Mouse (Mus musculus): Measurements from ENCODE around the gene Ypel4. TPM values are rescaled to one million over a fixed set of nuclear protein-coding genes. Genes with fewer than 3 reads are reported as not detected.

Gene Ypel4
- polyA plus RNA-seq (2015; fragmentation: Illumina TruSeq; extraction: RNeasy Lipid Tissue Mini Kit (QIAGEN cat#74804); ENCODE audit: insufficient read depth, low replicate concordance) = 15.9 TPM

DNA sequence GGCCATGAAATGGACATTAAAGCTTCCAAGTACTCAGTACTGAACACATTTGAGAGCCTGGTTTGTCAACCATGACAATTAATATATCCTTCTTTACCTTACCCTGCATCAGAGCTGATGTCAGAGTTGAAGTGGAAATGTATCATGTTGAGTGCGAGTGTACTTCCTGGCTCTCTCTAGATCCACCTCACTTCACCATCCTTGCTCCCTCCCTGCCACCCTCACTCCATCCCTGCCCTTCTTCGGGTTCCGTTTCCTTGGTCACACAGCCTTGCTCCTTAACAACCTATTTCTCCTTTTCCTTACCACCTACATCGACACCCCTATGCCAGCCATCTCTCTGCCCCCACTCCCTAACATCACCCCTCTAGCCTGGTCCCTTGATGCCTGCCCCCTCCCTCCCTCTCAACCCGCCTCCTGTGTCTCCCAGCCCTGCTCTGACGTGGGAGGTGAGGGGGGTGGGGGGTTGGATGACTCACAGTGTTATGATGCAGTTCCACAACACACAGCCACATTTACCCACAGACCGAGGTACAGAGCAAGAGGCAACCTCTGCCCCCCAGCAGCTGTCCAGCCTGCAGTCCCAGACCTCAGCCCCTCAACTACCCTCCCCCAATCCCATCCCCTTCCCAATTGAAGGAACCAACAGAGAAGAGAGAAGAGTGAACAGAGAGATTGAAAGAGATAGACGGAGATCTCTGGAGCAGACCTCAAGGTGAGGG is at the start of gene Ypel4:
Gene Ypel4 (plus strand): TSS at position 480 of the 722 bp plus-strand sequence.

DNA sequence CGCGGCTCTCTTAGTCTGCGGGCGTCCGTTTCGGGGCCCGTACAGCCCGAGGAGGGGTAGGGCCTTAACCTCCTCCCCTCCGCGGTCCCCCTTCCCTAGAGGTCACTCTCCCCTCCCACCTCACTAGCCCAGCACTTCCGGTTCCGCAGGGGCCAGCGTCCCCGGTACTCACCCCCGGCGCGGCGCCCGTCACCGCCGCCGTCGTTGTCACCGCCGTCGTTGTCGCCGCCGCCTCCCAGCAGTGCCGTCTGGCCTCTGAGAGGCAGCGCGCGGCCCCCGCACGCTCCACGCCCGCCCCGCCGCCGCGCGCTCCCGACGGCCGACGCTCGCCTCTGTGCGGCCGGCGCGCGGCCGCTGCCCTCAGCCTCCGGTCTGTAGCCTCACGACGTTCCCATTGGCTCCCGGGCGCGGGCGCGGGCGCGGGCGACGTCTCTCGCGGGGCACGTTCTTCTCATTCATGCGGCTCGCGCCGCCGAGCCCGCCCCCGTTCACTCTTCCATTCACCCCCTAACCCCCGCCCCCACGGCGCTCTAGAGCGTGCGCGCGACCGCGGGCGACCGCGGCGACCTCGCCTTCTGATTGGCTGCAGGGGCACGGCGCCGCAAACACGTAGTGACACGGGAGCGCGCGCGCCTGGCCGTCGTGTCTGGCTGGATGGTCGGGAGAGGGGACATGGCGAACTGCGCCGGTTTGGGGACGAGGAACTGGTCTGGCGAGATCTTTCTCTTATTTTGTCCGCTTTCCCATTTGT is 18.9 kb upstream of the Ypel4 start, which contains the start of gene Zdhhc5:
Gene Zdhhc5 (minus strand): TSS at position 370 of the 751 bp plus-strand sequence.

DNA sequence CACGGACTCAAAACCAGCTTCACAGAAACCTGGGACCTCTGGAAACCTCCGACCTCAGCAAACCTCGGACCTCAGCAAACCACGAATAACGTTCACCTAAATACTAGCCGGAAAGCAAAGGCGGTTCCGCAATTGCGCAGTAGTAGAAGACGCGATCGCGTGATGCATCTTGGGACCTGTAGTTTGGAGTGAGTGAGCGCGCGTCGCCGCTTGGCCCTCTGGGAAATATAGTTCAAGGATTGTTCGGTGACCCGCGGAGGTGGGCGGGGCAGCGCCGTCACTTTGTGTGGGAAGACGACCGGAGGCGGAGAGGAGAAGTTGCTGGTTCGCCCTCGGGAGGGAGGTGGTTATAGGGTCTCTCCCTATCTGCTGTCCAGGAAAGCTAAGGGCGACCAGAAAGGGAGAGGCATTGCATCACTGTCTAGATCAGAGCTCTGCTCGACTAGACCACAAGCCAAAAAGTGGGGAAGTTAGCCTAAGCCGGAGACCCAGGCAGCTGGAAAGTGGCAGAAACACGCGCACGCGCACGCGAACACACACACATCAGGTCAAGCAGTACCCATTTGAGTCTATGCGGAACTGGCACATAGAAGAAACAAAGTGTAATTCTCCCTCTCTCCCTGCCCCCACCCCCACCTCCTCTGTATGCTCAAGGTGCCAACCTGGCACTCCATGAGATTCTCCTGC is 6.5 kb upstream of the Ypel4 start, which contains the start of gene Clp1:
Gene Clp1 (minus strand): TSS at position 179 of the 687 bp plus-strand sequence.

DNA sequence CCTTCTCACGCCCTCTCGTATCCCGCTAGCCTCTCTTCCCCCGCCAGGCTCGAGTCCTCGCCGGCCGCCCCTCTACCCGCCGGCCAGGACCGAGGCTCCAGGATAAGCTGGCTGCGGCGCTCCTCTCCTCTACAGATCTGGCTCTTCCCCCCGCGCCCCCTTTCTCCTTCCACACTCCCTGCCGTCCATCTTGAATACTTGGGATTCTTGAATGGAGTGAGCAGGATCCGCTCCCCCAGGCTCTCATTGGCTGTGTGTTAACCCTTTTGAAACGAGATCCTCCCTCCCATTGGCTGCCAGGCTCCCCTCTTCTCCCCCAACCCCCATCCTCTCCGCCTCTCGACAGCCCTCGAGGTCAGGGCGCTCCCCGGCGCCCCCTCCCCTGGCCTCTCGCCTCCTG is 9.7 kb downstream of the Ypel4 start, which contains the start of gene Gm19426:
Gene Gm19426 (minus strand): TSS at position 95 of the 400 bp plus-strand sequence.

DNA sequence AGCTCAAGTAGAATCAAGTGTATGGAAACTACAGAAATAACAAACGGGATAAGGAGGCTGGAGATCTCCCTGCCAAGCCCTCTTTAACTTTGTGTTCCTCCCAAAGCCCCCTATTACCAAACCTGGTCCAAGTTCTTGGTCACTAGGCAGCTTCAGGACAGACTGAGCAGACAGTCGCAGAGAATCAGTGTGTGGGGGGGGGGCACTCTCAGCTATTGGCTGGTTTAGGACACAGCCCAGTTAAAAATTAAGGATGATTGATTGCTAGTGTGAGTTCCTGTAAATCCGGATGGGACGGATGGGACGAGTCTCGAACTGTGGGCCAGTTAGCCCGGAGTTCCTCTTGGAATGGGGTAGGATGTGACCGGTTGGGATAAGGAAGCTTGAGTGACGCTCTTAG is 41.4 kb downstream of the Ypel4 start, which contains the start of gene Serping1:
Gene Serping1 (minus strand): TSS at position 204 of the 400 bp plus-strand sequence.

Other genes starting within 250 kb of the Ypel4 start
- gene Ctnnd1, start 83.3 kb upstream of the Ypel4 start, polyA plus RNA-seq (2015; fragmentation: Illumina TruSeq; extraction: RNeasy Lipid Tissue Mini Kit (QIAGEN cat#74804); ENCODE audit: insufficient read depth, low replicate concordance) = 54.6 TPM
- gene Btbd18, start 75.0 kb upstream of the Ypel4 start, polyA plus RNA-seq (2015; fragmentation: Illumina TruSeq; extraction: RNeasy Lipid Tissue Mini Kit (QIAGEN cat#74804); ENCODE audit: insufficient read depth, low replicate concordance) = 0.07 TPM
- 34.9 TPM for gene Selenoh, start 63.3 kb upstream of the Ypel4 start, polyA plus RNA-seq (2015; fragmentation: Illumina TruSeq; extraction: RNeasy Lipid Tissue Mini Kit (QIAGEN cat#74804); ENCODE audit: insufficient read depth, low replicate concordance)
- gene Gm28635, start 56.0 kb upstream of the Ypel4 start, polyA plus RNA-seq (2015; fragmentation: Illumina TruSeq; extraction: RNeasy Lipid Tissue Mini Kit (QIAGEN cat#74804); ENCODE audit: insufficient read depth, low replicate concordance) = not detected
- 32.3 TPM for gene Med19, start 55.7 kb upstream of the Ypel4 start, polyA plus RNA-seq (2015; fragmentation: Illumina TruSeq; extraction: RNeasy Lipid Tissue Mini Kit (QIAGEN cat#74804); ENCODE audit: insufficient read depth, low replicate concordance)
- 60.1 TPM for gene Tmx2, start 54.9 kb upstream of the Ypel4 start, polyA plus RNA-seq (2015; fragmentation: Illumina TruSeq; extraction: RNeasy Lipid Tissue Mini Kit (QIAGEN cat#74804); ENCODE audit: insufficient read depth, low replicate concordance)
- gene Zdhhc5, start 18.9 kb upstream of the Ypel4 start, polyA plus RNA-seq (2015; fragmentation: Illumina TruSeq; extraction: RNeasy Lipid Tissue Mini Kit (QIAGEN cat#74804); ENCODE audit: insufficient read depth, low replicate concordance) = 39.7 TPM
- 35.0 TPM for gene Clp1, start 6.7 kb upstream of the Ypel4 start, polyA plus RNA-seq (2015; fragmentation: Illumina TruSeq; extraction: RNeasy Lipid Tissue Mini Kit (QIAGEN cat#74804); ENCODE audit: insufficient read depth, low replicate concordance)
- not detected for gene Gm19426, start 9.6 kb downstream of the Ypel4 start, polyA plus RNA-seq (2015; fragmentation: Illumina TruSeq; extraction: RNeasy Lipid Tissue Mini Kit (QIAGEN cat#74804); ENCODE audit: insufficient read depth, low replicate concordance)
- gene Serping1, start 41.4 kb downstream of the Ypel4 start, polyA plus RNA-seq (2015; fragmentation: Illumina TruSeq; extraction: RNeasy Lipid Tissue Mini Kit (QIAGEN cat#74804); ENCODE audit: insufficient read depth, low replicate concordance) = 159 TPM
- 228 TPM for gene Ube2l6, start 64.8 kb downstream of the Ypel4 start, polyA plus RNA-seq (2015; fragmentation: Illumina TruSeq; extraction: RNeasy Lipid Tissue Mini Kit (QIAGEN cat#74804); ENCODE audit: insufficient read depth, low replicate concordance)
- gene Smtnl1, start 88.6 kb downstream of the Ypel4 start, polyA plus RNA-seq (2015; fragmentation: Illumina TruSeq; extraction: RNeasy Lipid Tissue Mini Kit (QIAGEN cat#74804); ENCODE audit: insufficient read depth, low replicate concordance) = not detected
- 16.9 TPM for gene Timm10, start 92.9 kb downstream of the Ypel4 start, polyA plus RNA-seq (2015; fragmentation: Illumina TruSeq; extraction: RNeasy Lipid Tissue Mini Kit (QIAGEN cat#74804); ENCODE audit: insufficient read depth, low replicate concordance)
- 16.0 TPM for gene Slc43a1, start 104.8 kb downstream of the Ypel4 start, polyA plus RNA-seq (2015; fragmentation: Illumina TruSeq; extraction: RNeasy Lipid Tissue Mini Kit (QIAGEN cat#74804); ENCODE audit: insufficient read depth, low replicate concordance)
- not detected for gene Rtn4rl2, start 152.7 kb downstream of the Ypel4 start, polyA plus RNA-seq (2015; fragmentation: Illumina TruSeq; extraction: RNeasy Lipid Tissue Mini Kit (QIAGEN cat#74804); ENCODE audit: insufficient read depth, low replicate concordance)
- 48.3 TPM for gene Slc43a3, start 202.5 kb downstream of the Ypel4 start, polyA plus RNA-seq (2015; fragmentation: Illumina TruSeq; extraction: RNeasy Lipid Tissue Mini Kit (QIAGEN cat#74804); ENCODE audit: insufficient read depth, low replicate concordance)
- 17.7 TPM for gene Prg2, start 246.4 kb downstream of the Ypel4 start, polyA plus RNA-seq (2015; fragmentation: Illumina TruSeq; extraction: RNeasy Lipid Tissue Mini Kit (QIAGEN cat#74804); ENCODE audit: insufficient read depth, low replicate concordance)

All from spleen, adult 10 weeks (tissue).